In the genomic region with DNA sequence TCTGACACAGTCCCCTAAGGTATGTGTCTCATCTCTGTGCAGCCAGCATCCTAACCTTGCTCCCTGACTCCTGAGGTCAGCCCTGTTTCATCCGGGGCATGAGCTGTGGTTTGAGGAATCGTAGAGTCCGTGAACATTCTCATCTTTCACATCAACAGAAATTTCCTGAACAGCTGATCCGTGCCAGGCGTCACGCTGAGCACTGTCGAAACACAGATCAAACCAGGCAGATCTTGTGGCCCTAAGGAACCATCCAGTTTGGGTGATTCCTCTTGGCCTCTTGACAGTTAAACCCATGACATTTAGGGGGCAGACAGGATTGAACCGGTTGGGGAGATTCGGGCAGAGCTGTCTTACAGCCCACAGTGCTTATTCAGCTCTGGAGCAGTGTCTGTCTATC, we compare ENCODE assay signal across 12 mouse cellular contexts.
"Had no signal": no experiment of that assay in that cellular context is flagged by ENCODE, and none has a peak within 500 bp of the region (broad histone marks: within the 10 kb centered on the region; RNA-seq: fewer than 3 reads in every experiment).

No protein-coding gene starts in this region.

- H3K9me3 ChIP-seq: liver, embryonic 12.5 days; midbrain, embryonic 12.5 days; neural tube, embryonic 13.5 days had no signal

- H3K27me3 ChIP-seq: liver, embryonic 12.5 days; midbrain, embryonic 12.5 days; neural tube, embryonic 13.5 days had no signal

- ATAC-seq: liver, embryonic 12.5 days; midbrain, embryonic 16.5 days had no signal

- H3K4me2 ChIP-seq: liver, embryonic 12.5 days; lung, embryonic 14.5 days; midbrain, embryonic 12.5 days; neural tube, embryonic 13.5 days had no signal

- H3K36me3 ChIP-seq: liver, embryonic 12.5 days; midbrain, embryonic 12.5 days; neural tube, embryonic 13.5 days had no signal

- H3K9ac ChIP-seq: liver, embryonic 12.5 days; lung, embryonic 14.5 days; midbrain, embryonic 12.5 days; neural tube, embryonic 13.5 days had no signal

- H3K4me3 ChIP-seq: liver, embryonic 12.5 days; midbrain, embryonic 12.5 days; neural tube, embryonic 13.5 days had no signal

- DNase-seq: kidney, adult 18-20 months; kidney, postnatal 25 days; layer of hippocampus, postnatal 36 days; lung, embryonic 14.5 days; right cerebral cortex, adult 18-20 months; right cerebral cortex, postnatal 25 days; thymus, adult 18-20 months; thymus, postnatal 14 days had no signal

- H3K27ac ChIP-seq: liver, embryonic 12.5 days; midbrain, embryonic 12.5 days; neural tube, embryonic 13.5 days had no signal
